8 mouse cellular contexts compared by ENCODE assay signal in genomic region chr6:47942461-47942860, GRCm38 (mm10). TPM values are rescaled to one million over a fixed set of nuclear protein-coding genes. Genes with fewer than 3 reads are reported as not detected.
DNase-seq lines count a peak whose midpoint lies in the region; ATAC-seq and TF ChIP-seq lines count a peak whose summit lies in the region.

No protein-coding gene starts in this region.

- no peak for DNase-seq in left cerebral cortex, adult 2 months (ENCODE audit: extremely low spot score in 1 of 2, low spot score in 2 of 2)
- no peak for DNase-seq in left cerebral cortex, postnatal 4 days
- DNase-seq in cerebellum, postnatal 14 days, result no peak
- DNase-seq in embryo, embryonic 10.5 days (ENCODE audit: low spot score), result no peak
- DNase-seq in thymus, postnatal 36 days, result no peak

- 0 out of 2 replicates have a peak, but pooled peaks have one; percentile 17 for ATAC-seq in erythroblast, adult 5-6 weeks (replicated peaks; ENCODE audit: low FRiP score, poor library complexity, severe bottlenecking)
- 0 out of 2 replicates have a peak, but pooled peaks have one; percentile 8 for ATAC-seq in limb, embryonic 13.5 days (ENCODE audit: low FRiP score, low read depth)
- ATAC-seq in neural tube, embryonic 14.5 days (ENCODE audit: low read depth), result no peak

- peak overlapping the region; percentile 81 for H3K4me2 ChIP-seq in limb, embryonic 13.5 days (replicated peaks)
- H3K4me2 ChIP-seq in neural tube, embryonic 14.5 days (ENCODE audit: low read depth, low read length), result peak overlapping the region; percentile 73

- H3K4me3 ChIP-seq in left cerebral cortex, adult 2 months, result peak overlapping the region; percentile 49
- peak overlapping the region; percentile 53 for H3K4me3 ChIP-seq in limb, embryonic 13.5 days
- H3K4me3 ChIP-seq in neural tube, embryonic 14.5 days (ENCODE audit: low read depth, low read length), result peak overlapping the region; percentile 36

- WGBS in limb, embryonic 13.5 days, result 46% methylated on average over 12 of the region's 12 CpGs
- 58% methylated on average over 12 of the region's 12 CpGs for WGBS in neural tube, embryonic 14.5 days

- no peak overlapping the region for H3K27ac ChIP-seq in left cerebral cortex, adult 2 months
- H3K27ac ChIP-seq in limb, embryonic 13.5 days, result no peak overlapping the region
- no peak overlapping the region for H3K27ac ChIP-seq in neural tube, embryonic 14.5 days (ENCODE audit: low read depth, low read length)

- intact Hi-C loops in left cerebral cortex, adult 2 months (cut with DNase I), result no loop called here
- intact Hi-C loops in left cerebral cortex, postnatal 4 days (cut with DNase I), result no loop called here

- H3K36me3 ChIP-seq in limb, embryonic 13.5 days, result peaks cover 21% of the 10 kb centered on the region
- H3K36me3 ChIP-seq in neural tube, embryonic 14.5 days (ENCODE audit: control insufficient read depth, insufficient read depth, low read length), result no peaks in the 10 kb centered on the region

- no peak for TF ChIP-seq CTCF in left cerebral cortex, adult 2 months (IDR thresholded peaks at IDR 0.05)

- H3K27me3 ChIP-seq in limb, embryonic 13.5 days, result no peaks in the 10 kb centered on the region
- no peaks in the 10 kb centered on the region for H3K27me3 ChIP-seq in neural tube, embryonic 14.5 days (ENCODE audit: control insufficient read depth, insufficient read depth, low read length)

- no peaks in the 10 kb centered on the region for H3K9me3 ChIP-seq in limb, embryonic 13.5 days
- H3K9me3 ChIP-seq in neural tube, embryonic 14.5 days (ENCODE audit: control insufficient read depth, low read length), result no peaks in the 10 kb centered on the region

- H3K4me1 ChIP-seq in limb, embryonic 13.5 days, result peaks cover 13% of the 10 kb centered on the region
- no peaks in the 10 kb centered on the region for H3K4me1 ChIP-seq in neural tube, embryonic 14.5 days (ENCODE audit: control insufficient read depth, insufficient read depth, low read length)

- H3K9ac ChIP-seq in limb, embryonic 13.5 days, result peak overlapping the region; percentile 86
- H3K9ac ChIP-seq in neural tube, embryonic 14.5 days (replicated peaks; ENCODE audit: low read depth, low read length), result no peak overlapping the region

RNA-seq across cellular contexts. Expression of gene Zfp956, which starts 10.7 kb away (rescaled TPM):
- total RNA-seq in left cerebral cortex, adult 2 months (2021), result 10 to 100 TPM; 18.3 to 22.6 TPM
- 10 to 100 TPM; 23.2 to 28.7 TPM for total RNA-seq in left cerebral cortex, postnatal 4 days (2021)
- 0.19 and 1.0 TPM in 2 replicates for total RNA-seq in erythroblast, adult 5-6 weeks (2015; ENCODE audit: low replicate concordance)
- total RNA-seq in erythroblast, adult 5-6 weeks (2017; ENCODE audit: low replicate concordance), result 0.98 and 1.8 TPM in 2 replicates
- 13.4 and 17.5 TPM in 2 replicates for polyA plus RNA-seq in limb, embryonic 13.5 days (2015; fragmentation: Nextera tagmentation; extraction: Ambion mirVana)
- 22.2 and 24.0 TPM in 2 replicates for polyA plus RNA-seq in neural tube, embryonic 14.5 days (2014; fragmentation: Nextera tagmentation; extraction: Ambion mirVana)

RNA-seq across cellular contexts. Expression of gene Zfp212, which starts 22.2 kb away (rescaled TPM):
- total RNA-seq in left cerebral cortex, adult 2 months (2021), result 10 to 100 TPM; 17.3 to 19.1 TPM
- 10 to 100 TPM; 18.5 to 20.5 TPM for total RNA-seq in left cerebral cortex, postnatal 4 days (2021)
- 2.3 and 5.2 TPM in 2 replicates for total RNA-seq in erythroblast, adult 5-6 weeks (2015; ENCODE audit: low replicate concordance)
- total RNA-seq in erythroblast, adult 5-6 weeks (2017; ENCODE audit: low replicate concordance), result 3.4 and 3.6 TPM in 2 replicates
- polyA plus RNA-seq in limb, embryonic 13.5 days (2015; fragmentation: Nextera tagmentation; extraction: Ambion mirVana), result 21.4 and 23.2 TPM in 2 replicates
- 11.7 and 14.8 TPM in 2 replicates for polyA plus RNA-seq in neural tube, embryonic 14.5 days (2014; fragmentation: Nextera tagmentation; extraction: Ambion mirVana)

Comparison
In these comparisons a context has a peak if more than half of its experiments do, and no peak if none do; other contexts are left out.
1. RNA of gene Zfp956, which starts 10.7 kb away (total RNA-seq): 23.2 to 28.7 TPM in left cerebral cortex, postnatal 4 days and 18.3 to 22.6 TPM in left cerebral cortex, adult 2 months; 0.19 to 1.8 TPM in erythroblast, adult 5-6 weeks; every median in the first group is over 4 times any median in the second.
2. Peak in every context shown above with its lines, with median percentiles within 50 percentile points of each other: H3K4me3 ChIP-seq.